ENCODE assay signal across 8 mouse cellular contexts in the genomic region with DNA sequence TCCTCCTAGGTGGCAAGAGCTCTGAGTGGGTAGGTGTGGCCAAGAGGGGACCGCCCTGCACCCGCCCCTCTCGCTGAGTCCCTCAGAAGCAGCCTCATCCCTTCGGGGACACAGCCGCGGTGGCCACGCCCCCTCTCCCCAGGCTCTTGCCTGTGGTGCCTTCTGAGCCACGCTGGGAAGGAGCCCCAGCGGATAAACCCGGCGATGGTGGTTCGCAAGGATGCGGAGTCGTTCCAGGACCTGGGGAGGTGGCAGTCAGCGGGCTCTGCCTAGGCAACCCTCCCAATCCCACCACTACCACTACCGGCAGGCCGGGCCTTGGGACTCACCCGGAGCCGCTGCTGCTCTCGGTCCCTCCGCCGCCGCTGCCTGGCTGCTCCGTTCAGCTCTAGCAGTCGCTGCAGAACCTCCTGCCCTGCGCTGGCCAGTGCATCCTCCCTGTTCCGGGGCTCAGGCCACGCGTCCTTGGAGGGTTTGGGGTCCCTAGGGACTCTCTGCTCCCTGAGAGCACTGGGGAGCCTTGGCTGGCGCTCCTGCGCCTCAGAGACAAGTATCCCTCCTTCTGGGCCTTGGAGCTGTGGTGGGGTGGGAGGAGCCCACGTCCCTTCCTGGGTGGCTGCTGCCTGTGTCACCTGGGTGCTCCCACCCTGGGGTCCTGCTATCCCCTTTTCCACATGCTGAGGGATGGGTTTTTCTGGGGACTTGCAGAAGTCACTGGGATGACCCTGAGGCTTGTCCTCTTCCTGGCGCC. TPM values are rescaled to one million over a fixed set of nuclear protein-coding genes. Genes with fewer than 3 reads are reported as not detected.
A peak's percentile ranks its signal among the peaks of the same experiment; 100 is the strongest.
DNase-seq lines count a peak whose midpoint lies in the region; ATAC-seq lines count a peak whose summit lies in the region.

No protein-coding gene starts in this region.

- peak; percentile 92 for DNase-seq in adrenal gland, postnatal 10 days
- DNase-seq in embryo, embryonic 11.5 days (ENCODE audit: low read depth, low spot score), result peak; percentile 66
- peak; percentile 44 to 45 for DNase-seq in gastrocnemius, postnatal 36 days
- peak; percentile 75 to 84 for DNase-seq in left cerebral cortex, postnatal 25 days (ENCODE audit: low spot score in 2 of 2)
- DNase-seq in mesoderm, embryonic 11.5 days (ENCODE audit: low read depth, low spot score), result peak; percentile 84
- DNase-seq in right cerebral cortex, postnatal 25 days, result peak; percentile 79
- DNase-seq in urinary bladder, postnatal 4 days (ENCODE audit: low spot score in 2 of 2), result peak; percentile 68 to 77

- 5% methylated on average over 33 of the region's 33 CpGs for whole genome bisulfite sequencing in intestine, embryonic 15.5 days

- no peaks in the 10 kb centered on the region for H3K9me3 ChIP-seq in intestine, embryonic 15.5 days

- intact Hi-C loops in gastrocnemius, postnatal 36 days (cut with DNase I), result no loop called here
- intact Hi-C loops in left cerebral cortex, postnatal 25 days (cut with DNase I), result no loop called here

- H3K36me3 ChIP-seq in intestine, embryonic 15.5 days, result peaks cover 10% of the 10 kb centered on the region

- peak; percentile 97 for ATAC-seq in intestine, embryonic 15.5 days

- H3K4me3 ChIP-seq in intestine, embryonic 15.5 days (replicated peaks), result peak overlapping the region; percentile 44

- H3K9ac ChIP-seq in intestine, embryonic 15.5 days, result peak overlapping the region; percentile 40

- no peak overlapping the region for H3K27ac ChIP-seq in intestine, embryonic 15.5 days

- no peaks in the 10 kb centered on the region for H3K27me3 ChIP-seq in intestine, embryonic 15.5 days (replicated peaks)

- 0 out of 2 replicates have a peak, but pooled peaks cover 5% of the 10 kb centered on the region for H3K4me1 ChIP-seq in intestine, embryonic 15.5 days (replicated peaks)

- peak overlapping the region; percentile 91 for H3K4me2 ChIP-seq in intestine, embryonic 15.5 days (replicated peaks)

RNA-seq across cellular contexts. Expression of a gene that starts 2.9 kb away (rescaled TPM):
- under 1 TPM in 1 of 2 experiments, not detected in 1; 0.45 TPM for total RNA-seq in adrenal gland, postnatal 10 days (2021)
- total RNA-seq in gastrocnemius, postnatal 36 days (2021), result not detected
- 0.24 TPM in 1 of 2 replicates, not detected in the other for polyA plus RNA-seq in intestine, embryonic 15.5 days (2015; fragmentation: Nextera tagmentation; extraction: Ambion mirVana)
- total RNA-seq in left cerebral cortex, postnatal 25 days (2021), result under 1 TPM in 1 of 2 experiments, not detected in 1; 0.53 TPM

RNA-seq across cellular contexts. Expression of a gene that starts 6.6 kb away (rescaled TPM):
- total RNA-seq in adrenal gland, postnatal 10 days (2021), result 100 to 1,000 TPM; 183 to 191 TPM
- 100 to 1,000 TPM in 1 of 2 experiments, 10 to 100 TPM in 1; 94.2 to 103 TPM for total RNA-seq in gastrocnemius, postnatal 36 days (2021)
- 294 and 331 TPM in 2 replicates for polyA plus RNA-seq in intestine, embryonic 15.5 days (2015; fragmentation: Nextera tagmentation; extraction: Ambion mirVana)
- 100 to 1,000 TPM; 250 to 257 TPM for total RNA-seq in left cerebral cortex, postnatal 25 days (2021)

RNA-seq across cellular contexts. Expression of a gene that starts 33.6 kb away (rescaled TPM):
- total RNA-seq in adrenal gland, postnatal 10 days (2021), result 1 to 10 TPM; 7.0 to 7.1 TPM
- total RNA-seq in gastrocnemius, postnatal 36 days (2021), result 1 to 10 TPM; 5.4 to 5.9 TPM
- polyA plus RNA-seq in intestine, embryonic 15.5 days (2015; fragmentation: Nextera tagmentation; extraction: Ambion mirVana), result 13.7 and 15.5 TPM in 2 replicates
- 1 to 10 TPM; 1.5 to 1.8 TPM for total RNA-seq in left cerebral cortex, postnatal 25 days (2021)

RNA-seq across cellular contexts. Expression of a gene that starts 41.1 kb away (rescaled TPM):
- 10 to 100 TPM; 17.6 to 41.6 TPM for total RNA-seq in adrenal gland, postnatal 10 days (2021)
- total RNA-seq in gastrocnemius, postnatal 36 days (2021), result 100 to 1,000 TPM; 403 to 438 TPM
- polyA plus RNA-seq in intestine, embryonic 15.5 days (2015; fragmentation: Nextera tagmentation; extraction: Ambion mirVana), result 9.7 and 10.1 TPM in 2 replicates
- 1 to 10 TPM; 1.5 to 1.6 TPM for total RNA-seq in left cerebral cortex, postnatal 25 days (2021)

RNA-seq across cellular contexts. Expression of a gene that starts 52.3 kb away (rescaled TPM):
- total RNA-seq in adrenal gland, postnatal 10 days (2021), result 1 to 10 TPM; 3.8 to 4.8 TPM
- total RNA-seq in gastrocnemius, postnatal 36 days (2021), result 1 to 10 TPM; 1.6 to 3.7 TPM
- 6.7 and 7.1 TPM in 2 replicates for polyA plus RNA-seq in intestine, embryonic 15.5 days (2015; fragmentation: Nextera tagmentation; extraction: Ambion mirVana)
- 1 to 10 TPM; 4.7 to 5.4 TPM for total RNA-seq in left cerebral cortex, postnatal 25 days (2021)
